Mouse (Mus musculus): ENCODE measurements at regions not wholly inside any gene's neighbourhood (a gene's known extent, or its start where the extent isn't known, plus 50 kb on each side); places are given as distances from the start of the nearest gene placed in this dataset.

DNA sequence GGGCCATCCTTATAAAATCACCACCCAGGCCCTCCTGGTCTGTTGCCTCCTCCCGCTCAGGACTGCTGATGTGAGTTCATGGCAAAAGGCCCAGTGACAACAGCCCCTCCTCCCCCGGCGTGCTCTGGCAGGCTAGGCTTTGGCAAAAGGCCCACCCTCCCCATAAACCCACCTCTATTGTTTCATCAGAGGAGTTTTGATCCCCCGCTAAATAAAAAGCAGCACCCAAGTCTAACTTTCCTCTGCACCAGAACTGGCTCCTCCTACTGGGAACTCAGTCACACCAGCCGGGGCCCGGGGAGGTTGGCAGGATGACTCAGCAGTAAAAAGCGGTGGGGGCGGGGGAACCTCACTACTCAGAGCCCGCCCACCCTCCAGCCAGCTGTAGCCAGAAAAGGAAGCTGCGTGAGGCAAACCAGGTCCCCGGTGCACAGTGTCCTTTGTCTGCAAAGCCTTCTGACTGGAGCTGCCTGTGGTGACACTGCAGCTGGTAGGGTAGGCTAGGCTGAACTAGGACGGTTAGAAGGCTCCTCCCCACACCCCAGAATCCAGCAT, 122.1 kb downstream of the Cpeb2 start:
- Histone ChIP-seq H3K4me3 (ENCODE audit: extremely low read depth, insufficient read depth, insufficient read length) (peak overlapping the region; percentile 48; the same call in 1 of the 2 replicates), H3K36me3 (ENCODE audit: control insufficient read depth, insufficient read depth, low read length) (no peaks in the 10 kb centered on the region), H3K27ac (ENCODE audit: insufficient read depth, low read length) (no peak overlapping the region), H3K27me3 (ENCODE audit: control insufficient read depth, insufficient read depth, low read length) (no peaks in the 10 kb centered on the region), H3K4me1 (ENCODE audit: control insufficient read depth, insufficient read depth, insufficient read length) (no peaks in the 10 kb centered on the region)
- no peak for TF ChIP-seq CTCF (IDR thresholded peaks at IDR 0.05; ENCODE audit: extremely low read depth, insufficient read depth, insufficient read length, insufficient replicate concordance)
- TF ChIP-seq POLR2A (IDR thresholded peaks at IDR 0.05; ENCODE audit: low read depth, low read length) = no peak
- WGBS = 2% methylated on average over 12 of the region's 12 CpGs
- DNase-seq (ENCODE audit: low read depth in 1 of 2, low spot score in 2 of 2) = peak; percentile 3 to 7

DNA sequence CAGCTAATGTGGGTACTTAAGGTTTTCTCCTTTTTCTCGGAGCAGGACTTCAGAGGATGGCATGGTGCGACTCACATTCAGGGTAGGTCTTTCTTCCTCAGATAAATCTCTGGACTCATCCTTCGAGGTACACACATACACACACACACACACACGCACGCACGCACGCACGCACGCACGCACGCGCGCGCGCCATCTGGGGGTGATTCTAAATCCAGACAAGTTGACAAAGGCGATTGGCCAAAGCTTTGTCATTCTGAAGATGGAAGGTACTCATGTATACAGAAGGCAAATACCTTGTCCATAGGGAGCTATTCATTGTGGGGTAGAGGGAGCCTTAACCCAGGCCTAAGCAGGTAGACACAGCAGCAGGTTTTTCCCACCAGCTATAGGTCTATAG, 122.9 kb downstream of the Cpeb2 start:
- H3K4me1 ChIP-seq (ENCODE audit: control insufficient read depth, insufficient read depth, insufficient read length) = no peaks in the 10 kb centered on the region
- H3K4me3 ChIP-seq (ENCODE audit: extremely low read depth, insufficient read depth, insufficient read length) = no peak overlapping the region
- 88% methylated on average over 16 of the region's 16 CpGs for WGBS
- no peak overlapping the region for H3K27ac ChIP-seq (ENCODE audit: insufficient read depth, low read length)
- TF ChIP-seq POLR2A (IDR thresholded peaks at IDR 0.05; ENCODE audit: low read depth, low read length) (no peak), CTCF (IDR thresholded peaks at IDR 0.05; ENCODE audit: extremely low read depth, insufficient read depth, insufficient read length, insufficient replicate concordance) (no peak)
- H3K27me3 ChIP-seq (ENCODE audit: control insufficient read depth, insufficient read depth, low read length) = no peaks in the 10 kb centered on the region
- DNase-seq (ENCODE audit: low read depth in 1 of 2, low spot score in 2 of 2) = no peak
- H3K36me3 ChIP-seq (ENCODE audit: control insufficient read depth, insufficient read depth, low read length) = no peaks in the 10 kb centered on the region

DNA sequence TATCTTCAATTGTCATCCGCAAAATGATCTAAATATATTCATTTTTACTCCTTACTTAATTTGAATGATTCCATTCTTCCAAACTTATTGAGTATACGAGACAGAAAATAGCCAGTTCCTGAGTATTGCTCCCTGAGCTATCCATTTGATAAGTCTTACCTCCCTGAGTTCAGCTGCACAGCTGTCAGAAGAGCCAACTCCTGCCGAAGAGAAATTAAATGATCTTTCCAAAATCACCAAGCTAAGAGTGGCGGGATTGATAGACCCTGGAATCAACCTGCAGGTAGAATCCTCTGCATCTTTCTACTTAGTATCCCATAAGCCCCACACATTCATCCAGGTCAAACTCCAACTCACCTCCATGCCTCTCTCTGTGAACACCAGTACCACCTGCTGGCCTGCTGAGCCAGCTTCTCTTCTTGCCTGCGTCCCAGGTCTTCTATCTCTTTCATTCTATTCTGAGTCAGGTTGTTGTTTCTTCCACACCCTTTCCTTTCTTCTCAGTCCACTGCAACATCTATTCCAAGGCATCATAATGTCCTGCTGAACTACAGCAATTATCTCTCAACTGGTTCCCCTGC, 124.2 kb downstream of the Cpeb2 start:
- no peak overlapping the region for H3K27ac ChIP-seq (ENCODE audit: insufficient read depth, low read length)
- WGBS = 86% methylated on average over 5 of the region's 5 CpGs
- no peaks in the 10 kb centered on the region for H3K36me3 ChIP-seq (ENCODE audit: control insufficient read depth, insufficient read depth, low read length)
- H3K4me1 ChIP-seq (ENCODE audit: control insufficient read depth, insufficient read depth, insufficient read length) = no peaks in the 10 kb centered on the region
- no peak overlapping the region for H3K4me3 ChIP-seq (ENCODE audit: extremely low read depth, insufficient read depth, insufficient read length)
- H3K27me3 ChIP-seq (ENCODE audit: control insufficient read depth, insufficient read depth, low read length) = no peaks in the 10 kb centered on the region
- no peak for TF ChIP-seq POLR2A (IDR thresholded peaks at IDR 0.05; ENCODE audit: low read depth, low read length)
- no peak for TF ChIP-seq CTCF (IDR thresholded peaks at IDR 0.05; ENCODE audit: extremely low read depth, insufficient read depth, insufficient read length, insufficient replicate concordance)
- DNase-seq (ENCODE audit: low read depth in 1 of 2, low spot score in 2 of 2) = no peak

DNA sequence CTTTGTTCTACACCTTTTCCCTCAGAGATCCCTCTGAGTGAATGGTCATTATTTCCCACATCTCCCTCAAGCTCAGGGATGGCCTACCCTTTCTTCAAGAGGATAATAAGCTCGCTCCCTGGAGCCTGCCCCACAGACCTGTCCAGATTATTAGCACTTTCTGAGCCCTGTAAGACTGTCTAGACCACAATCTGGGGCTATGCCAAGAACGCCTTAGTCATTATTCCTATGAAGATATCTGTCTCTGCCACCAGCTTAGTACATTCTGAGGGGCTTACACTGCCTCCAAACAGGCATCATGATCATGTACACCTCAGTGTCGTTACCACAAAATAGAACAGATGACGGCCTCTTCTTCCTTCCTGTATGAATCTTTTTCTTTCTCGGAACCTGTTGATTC, 124.9 kb downstream of the Cpeb2 start:
- TF ChIP-seq CTCF (IDR thresholded peaks at IDR 0.05; ENCODE audit: extremely low read depth, insufficient read depth, insufficient read length, insufficient replicate concordance) (no peak), POLR2A (IDR thresholded peaks at IDR 0.05; ENCODE audit: low read depth, low read length) (no peak)
- no peak overlapping the region for H3K4me3 ChIP-seq (ENCODE audit: extremely low read depth, insufficient read depth, insufficient read length)
- H3K4me1 ChIP-seq (ENCODE audit: control insufficient read depth, insufficient read depth, insufficient read length) = no peaks in the 10 kb centered on the region
- DNase-seq (ENCODE audit: low read depth in 1 of 2, low spot score in 2 of 2) = no peak
- no peaks in the 10 kb centered on the region for H3K36me3 ChIP-seq (ENCODE audit: control insufficient read depth, insufficient read depth, low read length)
- no peak overlapping the region for H3K27ac ChIP-seq (ENCODE audit: insufficient read depth, low read length)
- H3K27me3 ChIP-seq (ENCODE audit: control insufficient read depth, insufficient read depth, low read length) = no peaks in the 10 kb centered on the region
- 52% methylated on average over 5 of the region's 5 CpGs for WGBS

DNA sequence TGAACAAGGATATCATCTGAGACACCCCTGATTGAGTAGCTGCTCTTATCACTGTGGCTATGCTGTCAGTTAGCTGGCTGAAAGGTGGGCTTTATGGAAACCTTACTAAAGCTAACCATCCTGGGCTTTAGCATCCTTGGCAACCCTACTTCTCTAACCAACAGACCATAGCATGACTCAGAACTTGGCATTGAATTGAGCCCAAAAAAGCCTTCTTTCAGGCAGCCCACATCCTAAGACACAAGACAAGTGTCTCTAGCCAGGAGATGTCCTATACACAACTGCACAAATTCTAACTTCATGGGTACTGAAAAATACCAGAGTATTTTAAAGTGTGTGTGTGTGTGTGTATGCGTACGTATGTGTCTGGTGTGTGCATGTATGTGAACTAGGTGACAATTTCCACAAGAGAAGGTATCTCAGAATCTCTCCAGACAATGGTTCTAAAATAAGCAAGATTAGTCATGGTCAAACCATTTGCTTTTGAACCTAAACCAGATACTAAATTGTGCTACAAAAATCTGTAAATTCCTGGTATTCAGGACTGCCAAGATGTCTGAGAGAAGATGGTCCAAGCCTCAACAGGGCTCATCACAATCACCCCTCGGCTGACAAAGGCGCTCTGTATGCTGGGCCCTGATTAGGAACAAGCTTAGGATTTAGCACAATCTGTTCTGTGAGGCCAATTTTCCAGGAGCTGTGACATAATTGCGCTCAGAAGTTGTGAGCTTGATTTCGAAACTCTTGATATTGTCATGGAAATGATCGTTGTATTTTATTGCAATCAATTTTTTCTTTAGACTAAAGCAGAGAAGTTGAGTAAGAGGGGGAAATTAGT, 126.2 kb downstream of the Cpeb2 start:
- no peak overlapping the region for H3K27ac ChIP-seq (ENCODE audit: insufficient read depth, low read length)
- DNase-seq (ENCODE audit: low read depth in 1 of 2, low spot score in 2 of 2) = no peak
- WGBS = 89% methylated on average over 7 of the region's 7 CpGs
- TF ChIP-seq CTCF (IDR thresholded peaks at IDR 0.05; ENCODE audit: extremely low read depth, insufficient read depth, insufficient read length, insufficient replicate concordance) (no peak), POLR2A (IDR thresholded peaks at IDR 0.05; ENCODE audit: low read depth, low read length) (no peak)
- H3K4me3 ChIP-seq (ENCODE audit: extremely low read depth, insufficient read depth, insufficient read length) = no peak overlapping the region
- H3K27me3 ChIP-seq (ENCODE audit: control insufficient read depth, insufficient read depth, low read length) = no peaks in the 10 kb centered on the region
- H3K4me1 ChIP-seq (ENCODE audit: control insufficient read depth, insufficient read depth, insufficient read length) = no peaks in the 10 kb centered on the region
- no peaks in the 10 kb centered on the region for H3K36me3 ChIP-seq (ENCODE audit: control insufficient read depth, insufficient read depth, low read length)

DNA sequence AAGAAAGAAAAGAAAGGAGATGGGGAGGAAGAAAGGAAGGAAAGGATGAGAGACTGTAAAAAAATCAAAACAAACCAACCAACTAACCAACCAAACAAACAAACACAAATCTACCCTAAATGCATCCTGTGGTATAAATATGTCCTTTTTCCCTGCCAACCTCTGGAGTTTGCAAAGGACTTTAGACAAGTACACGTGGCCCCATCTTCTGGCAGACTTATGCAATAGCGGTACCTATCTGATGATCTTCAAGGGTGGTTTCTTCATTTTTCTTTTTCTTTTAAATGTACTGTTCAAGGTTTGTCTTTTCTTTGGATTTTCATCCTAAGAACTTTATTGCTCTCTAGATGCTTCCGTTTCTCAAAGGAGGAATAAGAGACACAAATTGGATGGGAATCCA, 127.3 kb downstream of the Cpeb2 start:
- Histone ChIP-seq H3K27me3 (ENCODE audit: control insufficient read depth, insufficient read depth, low read length) (no peaks in the 10 kb centered on the region), H3K36me3 (ENCODE audit: control insufficient read depth, insufficient read depth, low read length) (no peaks in the 10 kb centered on the region), H3K4me3 (ENCODE audit: extremely low read depth, insufficient read depth, insufficient read length) (no peak overlapping the region), H3K4me1 (ENCODE audit: control insufficient read depth, insufficient read depth, insufficient read length) (no peaks in the 10 kb centered on the region), H3K27ac (ENCODE audit: insufficient read depth, low read length) (no peak overlapping the region)
- no peak for TF ChIP-seq POLR2A (IDR thresholded peaks at IDR 0.05; ENCODE audit: low read depth, low read length)
- TF ChIP-seq CTCF (IDR thresholded peaks at IDR 0.05; ENCODE audit: extremely low read depth, insufficient read depth, insufficient read length, insufficient replicate concordance) = no peak; the same call in 1 of the 2 replicates
- 34% methylated on average over 3 of the region's 3 CpGs for whole genome bisulfite sequencing
- no peak for DNase-seq (ENCODE audit: low read depth in 1 of 2, low spot score in 2 of 2)

DNA sequence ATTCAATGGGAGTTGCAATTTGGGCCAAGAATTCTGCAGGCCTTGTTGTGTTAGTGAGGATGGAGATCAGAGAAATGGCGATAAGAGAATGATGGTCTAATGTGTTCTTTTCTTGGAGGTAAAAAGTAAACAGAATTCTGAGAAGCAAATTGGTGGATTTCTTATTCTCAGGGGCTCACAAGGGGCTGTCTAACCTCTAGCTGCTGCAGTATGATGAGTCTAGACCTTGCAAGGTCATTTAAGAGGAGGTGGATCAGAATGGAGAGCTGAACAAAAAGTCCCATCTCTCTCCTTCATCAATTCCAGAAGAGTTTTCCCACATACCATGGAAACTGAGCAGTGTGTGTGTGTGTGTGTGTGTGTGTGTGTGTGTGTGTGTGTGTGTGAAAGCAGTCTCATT, 128.1 kb downstream of the Cpeb2 start:
- no peak overlapping the region for H3K4me3 ChIP-seq (ENCODE audit: extremely low read depth, insufficient read depth, insufficient read length)
- DNase-seq (ENCODE audit: low read depth in 1 of 2, low spot score in 2 of 2) = no peak
- no peak overlapping the region for H3K27ac ChIP-seq (ENCODE audit: insufficient read depth, low read length)
- 91% methylated on average over 1 of the region's 1 CpGs for WGBS
- H3K36me3 ChIP-seq (ENCODE audit: control insufficient read depth, insufficient read depth, low read length) = no peaks in the 10 kb centered on the region
- TF ChIP-seq CTCF (IDR thresholded peaks at IDR 0.05; ENCODE audit: extremely low read depth, insufficient read depth, insufficient read length, insufficient replicate concordance) (no peak), POLR2A (IDR thresholded peaks at IDR 0.05; ENCODE audit: low read depth, low read length) (no peak)
- no peaks in the 10 kb centered on the region for H3K4me1 ChIP-seq (ENCODE audit: control insufficient read depth, insufficient read depth, insufficient read length)
- H3K27me3 ChIP-seq (ENCODE audit: control insufficient read depth, insufficient read depth, low read length) = no peaks in the 10 kb centered on the region
